Mouse (Mus musculus): ENCODE data around the gene Zic5. TPM values are rescaled to one million over a fixed set of nuclear protein-coding genes. Genes with fewer than 3 reads are reported as not detected.

Gene Zic5
- not detected in 2 replicates for polyA plus RNA-seq (2012; rRNA removed)

DNA sequence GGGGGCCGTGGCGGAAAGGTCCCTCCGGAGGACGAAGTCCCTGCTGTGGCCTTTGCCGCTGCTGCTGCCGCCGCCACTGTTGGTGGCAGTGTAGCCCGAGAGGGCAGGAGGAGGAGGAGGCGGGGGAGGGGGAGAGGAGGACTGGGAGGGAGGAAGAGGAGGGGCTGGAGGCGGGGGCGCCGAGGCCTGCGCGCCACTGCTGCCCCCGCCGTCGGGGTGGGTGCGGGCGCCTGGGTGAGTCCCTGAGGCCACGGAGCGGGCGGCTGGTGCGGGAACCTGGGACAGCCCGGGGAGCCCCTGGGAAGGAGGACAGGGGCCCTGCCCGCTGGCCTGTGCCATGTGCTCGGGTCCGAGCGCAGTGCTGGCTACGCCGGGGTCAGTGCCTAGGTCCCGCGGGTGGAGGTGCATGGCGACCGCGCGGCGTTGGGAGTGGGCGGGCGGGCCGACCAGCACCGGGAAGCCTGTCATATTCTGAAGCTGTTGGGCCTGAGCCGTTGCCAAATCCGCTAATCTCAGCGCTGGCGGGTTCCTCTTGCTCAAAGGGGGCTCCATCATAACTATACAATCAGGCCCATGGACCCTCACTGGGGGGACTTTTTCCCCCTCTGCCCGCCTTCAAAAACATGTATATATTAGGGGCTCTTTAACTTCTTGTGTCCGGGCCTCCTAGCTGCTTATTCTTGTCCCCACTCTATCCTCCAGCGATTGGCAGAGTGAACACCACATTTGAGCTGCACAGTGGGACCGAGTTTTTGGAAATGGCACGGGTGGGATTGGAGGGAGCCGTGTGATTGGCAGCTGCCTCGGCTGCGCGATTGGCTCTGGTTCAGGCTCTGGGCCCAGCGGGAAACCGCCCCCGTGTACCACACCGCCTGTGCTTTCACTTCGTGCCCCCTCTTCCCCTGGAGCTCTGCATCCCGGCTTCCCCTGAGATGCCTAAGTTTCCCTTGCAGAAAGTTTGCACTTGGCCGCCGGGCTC lies at the start of gene Zic5:
TSS of gene Zic5 (minus strand) at position 915 of the 979 bp plus-strand sequence.
- DNase-seq (ENCODE audit: low read depth, low spot score) = no peak

DNA sequence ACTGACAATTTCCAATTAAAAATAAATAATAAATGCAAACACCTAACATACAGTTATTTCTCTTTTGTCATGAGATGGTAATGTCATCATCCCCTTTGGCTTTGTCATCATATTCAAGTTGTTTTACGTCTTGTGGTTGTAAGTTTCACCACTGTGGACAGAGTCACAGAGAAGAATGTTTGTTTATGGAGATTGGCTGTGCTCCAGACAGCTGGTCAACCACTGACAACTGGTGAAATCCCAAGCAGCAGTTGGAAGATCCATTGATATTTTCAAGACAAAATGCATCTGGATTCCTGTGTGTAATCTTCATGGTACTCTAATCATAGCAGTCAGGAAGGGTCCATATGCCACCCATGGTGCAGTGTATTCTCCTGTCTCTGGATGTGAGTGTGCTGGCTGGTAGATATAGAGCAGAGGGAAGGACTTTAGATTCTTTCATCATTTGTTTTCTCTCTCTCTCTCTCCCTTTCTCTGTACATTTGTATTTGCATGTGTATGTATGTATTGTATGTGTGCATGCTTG lies 48.1 kb upstream of the Zic5 start:
- DNase-seq (ENCODE audit: low read depth, low spot score) = no peak
- 15% methylated on average over 1 of the region's 1 CpGs for WGBS

More for the DNA sequence above, at the start of gene Zic5:
- 2% methylated on average over 61 of the region's 62 CpGs for WGBS

DNA sequence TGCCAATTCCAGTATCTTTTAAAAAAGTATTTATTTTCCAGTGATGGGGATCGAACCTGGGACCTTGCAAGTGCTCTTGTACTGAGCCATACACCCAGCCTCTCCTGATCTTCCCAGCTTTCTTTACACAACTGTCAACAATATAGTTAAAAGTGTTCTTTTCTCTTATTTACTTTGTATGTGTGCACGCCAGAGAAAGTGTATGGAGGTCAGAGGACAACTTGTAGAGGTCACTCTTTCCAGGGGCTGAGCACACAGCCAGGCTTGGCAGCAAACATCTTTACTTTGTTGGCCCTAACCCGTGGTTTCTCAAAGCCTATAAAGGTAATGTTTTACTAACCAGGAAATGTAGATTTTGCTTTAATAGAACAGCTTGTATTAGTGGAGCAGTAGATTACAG lies 46.0 kb upstream of the Zic5 start:
- no peak for DNase-seq (ENCODE audit: low read depth, low spot score)
- 26% methylated on average over 3 of the region's 3 CpGs for WGBS

DNA sequence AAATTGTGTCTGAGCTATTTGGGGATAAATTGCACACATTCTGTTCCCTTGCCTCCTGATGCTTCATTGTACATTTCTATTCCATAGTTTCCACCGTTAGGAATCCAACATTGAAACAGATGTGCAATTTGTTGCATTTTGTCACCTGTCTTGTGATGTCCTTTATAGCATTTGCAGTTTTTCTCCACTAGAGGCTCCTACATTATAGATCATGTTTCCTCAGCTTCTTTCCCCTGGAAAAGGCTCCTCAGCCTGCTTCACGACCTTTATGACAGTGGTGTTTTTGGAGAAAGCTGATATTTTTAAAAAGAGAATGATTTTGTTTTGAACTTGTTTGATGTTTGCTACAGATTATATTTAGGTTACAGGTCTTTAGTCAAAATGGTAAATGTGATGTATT lies 43.6 kb upstream of the Zic5 start:
- 8% methylated on average over 2 of the region's 2 CpGs for WGBS

DNA sequence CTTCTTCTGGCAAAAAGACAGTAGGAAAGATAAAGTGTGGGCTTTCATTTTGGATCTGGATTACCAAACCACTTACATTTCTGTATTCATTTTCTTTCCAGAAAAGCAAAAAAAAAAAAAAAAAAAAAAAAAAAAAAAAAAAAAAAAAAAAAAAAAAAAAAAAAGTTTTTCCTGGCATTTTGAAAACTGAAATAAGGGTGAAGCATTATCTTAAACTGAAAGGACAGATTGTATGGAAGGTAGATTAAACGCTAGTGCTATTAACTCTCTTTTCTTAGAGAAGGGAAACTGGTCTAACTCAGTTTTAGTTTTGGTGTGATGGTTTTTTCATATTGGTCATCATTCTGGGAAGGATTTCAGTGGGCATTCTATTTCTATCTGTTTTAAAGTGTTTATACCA lies 26.5 kb upstream of the Zic5 start:
- 72% methylated on average over 1 of the region's 1 CpGs for WGBS
- DNase-seq (ENCODE audit: low read depth, low spot score) = no peak

More for the DNA sequence above, 43.6 kb upstream of the Zic5 start:
- no peak for DNase-seq (ENCODE audit: low read depth, low spot score)

DNA sequence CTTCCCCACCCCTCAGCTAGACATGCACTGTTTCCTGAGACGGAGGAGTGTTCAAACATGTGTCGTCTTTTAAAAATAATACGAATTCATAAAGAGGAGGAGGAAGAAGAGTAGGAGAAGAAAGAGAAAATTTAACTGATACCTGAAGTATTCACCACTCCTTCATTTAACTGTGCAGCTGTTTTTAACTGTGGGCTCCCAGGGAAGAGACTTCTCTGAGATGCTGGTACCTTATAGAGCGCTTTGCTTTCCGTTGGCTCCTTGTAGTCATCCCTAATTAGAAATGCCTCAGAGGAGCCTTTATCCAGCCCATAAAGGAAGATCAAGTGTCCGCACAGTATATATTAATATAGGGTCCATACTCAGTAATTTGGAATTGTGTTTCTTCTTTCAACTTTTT lies 26.0 kb upstream of the Zic5 start:
- DNase-seq (ENCODE audit: low read depth, low spot score) = no peak
- 72% methylated on average over 6 of the region's 6 CpGs for WGBS

DNA sequence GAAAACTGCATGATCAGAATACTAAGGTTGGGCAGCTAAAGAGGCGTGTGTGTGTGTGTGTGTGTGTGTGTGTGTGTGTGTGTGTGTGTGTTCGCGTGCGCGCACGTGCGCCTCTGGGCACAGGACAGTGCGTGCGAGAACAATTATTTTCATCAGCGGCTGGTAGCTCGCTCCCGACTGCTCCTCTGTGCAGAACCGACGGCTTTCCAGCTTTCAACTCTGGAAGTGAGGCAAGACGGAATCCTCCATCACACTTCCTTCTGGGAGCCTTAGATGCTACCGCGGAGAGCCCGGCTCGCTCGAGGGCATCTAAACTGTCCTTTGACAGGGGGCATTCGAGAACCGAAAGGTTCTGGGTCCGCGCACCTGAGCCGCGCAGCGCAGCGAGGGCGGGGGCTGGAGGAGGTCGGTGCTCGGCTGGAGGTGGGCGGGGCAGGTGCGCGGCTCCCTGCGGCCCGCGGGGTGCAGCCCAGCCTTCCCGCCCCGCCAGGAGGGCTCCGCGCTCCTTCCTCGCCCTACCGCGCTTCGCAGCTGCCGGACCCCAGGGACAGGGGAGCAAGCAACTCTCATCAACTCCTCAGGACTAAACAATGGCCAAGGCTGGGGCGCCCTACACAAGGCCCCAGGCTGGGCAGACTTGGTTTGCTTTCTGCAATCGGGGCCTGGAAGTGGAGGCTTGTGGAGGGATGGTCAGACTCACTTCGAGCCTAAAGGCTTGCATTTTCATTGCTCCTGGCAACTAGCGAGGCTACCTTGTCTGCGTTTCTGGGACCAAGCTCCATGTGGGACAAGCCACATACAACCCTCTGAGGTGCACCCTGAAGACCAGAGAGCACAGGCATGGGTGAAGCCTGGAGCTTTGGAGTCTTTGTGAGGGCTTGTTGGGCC lies 25.2 kb upstream of the Zic5 start, which contains the start of gene Gm10837:
TSS of gene Gm10837 (plus strand) at position 146 of the 888 bp plus-strand sequence.
- 1% methylated on average over 51 of the region's 51 CpGs for WGBS
- DNase-seq (ENCODE audit: low read depth, low spot score) = no peak

DNA sequence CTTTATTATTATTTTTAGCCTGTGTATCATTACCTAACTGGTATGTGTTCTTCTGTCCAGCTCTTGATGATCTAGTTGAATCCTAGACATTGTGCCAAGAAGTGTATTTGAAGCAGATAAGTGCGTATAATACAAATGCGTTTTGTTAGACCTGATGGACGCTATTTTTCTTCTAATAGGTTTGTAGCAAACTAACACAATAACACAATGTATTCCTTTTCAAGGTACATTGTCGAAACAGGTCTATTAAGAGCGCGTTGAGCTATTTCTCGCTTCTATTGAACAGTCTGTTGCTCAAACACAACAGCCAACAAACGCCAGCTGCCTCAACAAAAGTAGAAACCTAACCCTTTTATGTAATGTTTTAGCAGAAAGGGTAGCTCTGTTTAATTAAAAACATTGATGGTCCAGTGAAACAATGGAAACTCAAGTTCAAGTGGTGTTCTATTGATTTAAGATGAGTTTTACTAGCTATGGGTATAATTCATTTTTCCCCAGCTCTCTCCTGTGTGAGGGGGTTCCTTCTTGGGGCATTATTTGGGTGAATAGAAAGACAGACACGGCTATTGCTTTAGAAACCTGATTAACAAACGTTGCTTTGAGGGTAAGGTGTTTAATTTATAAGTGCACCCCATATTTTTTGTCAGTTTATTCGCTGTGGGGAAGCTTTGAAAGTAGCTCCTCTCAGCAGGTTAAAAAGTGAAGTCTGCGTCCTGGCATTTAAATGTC lies 24.4 kb upstream of the Zic5 start:
- WGBS = 12% methylated on average over 12 of the region's 12 CpGs

DNA sequence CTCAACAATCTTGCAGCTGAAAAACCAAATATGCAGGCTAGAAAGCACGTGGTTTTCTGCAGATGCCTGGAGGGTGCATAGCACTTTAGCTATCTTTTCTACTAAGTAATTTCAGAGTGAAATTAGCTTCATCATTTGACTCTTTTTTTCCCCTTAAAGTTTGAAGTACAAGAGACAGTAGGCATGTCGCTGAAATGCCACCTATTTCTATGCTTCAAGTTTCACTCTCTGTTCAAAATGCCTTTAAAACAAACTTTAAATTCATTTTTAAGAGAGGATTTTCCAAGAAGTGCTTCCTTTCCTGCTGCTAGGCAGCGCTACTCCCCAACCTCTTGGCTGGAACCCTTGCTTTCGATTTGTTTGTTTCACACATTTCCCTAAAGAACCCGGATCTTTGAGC lies 23.6 kb upstream of the Zic5 start:
- DNase-seq (ENCODE audit: low read depth, low spot score) = no peak
- 3% methylated on average over 5 of the region's 5 CpGs for WGBS

More for the DNA sequence above, 24.4 kb upstream of the Zic5 start:
- DNase-seq (ENCODE audit: low read depth, low spot score) = no peak

DNA sequence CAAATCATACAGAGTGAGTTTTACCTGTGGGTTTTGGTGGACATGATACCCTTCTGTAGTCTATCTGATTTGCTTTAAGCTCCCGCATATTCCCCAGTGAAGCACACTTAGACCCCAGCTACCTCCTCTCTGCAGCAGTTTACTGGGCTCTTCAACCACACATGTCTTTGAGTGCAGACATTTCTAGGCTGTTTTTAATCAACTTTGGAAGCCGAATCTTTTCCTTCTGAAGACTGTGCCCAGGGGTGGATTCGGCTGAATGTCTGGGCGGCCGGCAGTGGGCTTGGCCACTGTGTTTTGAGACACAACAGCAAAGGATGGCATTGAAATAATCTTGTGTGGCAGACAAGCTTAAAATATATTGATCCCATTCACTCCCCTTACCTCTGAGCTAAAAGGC lies 21.9 kb upstream of the Zic5 start:
- DNase-seq (ENCODE audit: low read depth, low spot score) = no peak
- 10% methylated on average over 5 of the region's 5 CpGs for WGBS

DNA sequence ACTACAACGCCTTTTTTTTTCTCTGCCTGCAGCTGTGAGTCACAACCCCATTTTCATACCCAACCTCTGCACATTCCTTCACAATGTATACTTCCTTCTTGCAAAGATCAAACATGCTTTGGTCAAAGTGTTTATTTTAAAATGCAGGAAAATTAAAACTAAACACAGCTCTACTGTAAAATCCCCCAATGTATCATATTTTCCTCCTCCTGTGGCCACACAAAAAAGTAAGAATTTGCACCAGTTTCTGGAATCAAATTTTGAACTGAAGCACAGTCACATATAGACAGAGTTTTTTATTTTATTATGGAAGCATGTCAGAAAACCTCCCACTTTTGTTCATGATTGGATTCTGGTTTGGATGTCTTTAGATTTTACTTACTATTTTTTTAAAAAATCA lies 21.1 kb upstream of the Zic5 start:
- 6% methylated on average over 1 of the region's 1 CpGs for WGBS
- DNase-seq (ENCODE audit: low read depth, low spot score) = no peak

DNA sequence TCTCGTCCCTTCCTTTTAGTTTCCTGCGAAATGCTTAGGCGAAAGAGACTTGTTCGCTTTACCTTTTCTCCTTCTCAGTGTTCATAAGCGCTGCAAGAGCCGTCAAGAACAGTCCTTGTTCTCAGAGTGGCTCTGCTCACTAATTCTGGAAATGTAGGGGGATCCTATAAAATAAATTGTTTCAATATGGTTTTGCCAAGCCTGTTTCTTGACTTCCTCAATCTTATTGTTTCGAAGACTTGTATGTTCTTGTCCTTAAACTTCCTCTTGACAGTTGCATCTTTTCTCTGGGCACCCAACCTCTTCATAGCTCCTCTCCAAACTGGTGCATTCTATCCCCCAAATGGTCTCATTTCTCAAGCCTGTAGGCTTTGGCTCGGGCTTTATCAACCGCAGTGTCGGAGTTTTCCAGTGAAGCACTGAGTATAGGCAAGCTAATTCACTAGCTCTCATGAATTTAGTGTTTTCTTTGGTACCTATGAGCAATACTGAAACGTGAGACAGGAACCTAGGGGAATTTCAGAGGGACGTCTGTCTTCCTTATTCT lies 20.2 kb upstream of the Zic5 start:
- 9% methylated on average over 12 of the region's 12 CpGs for WGBS
- DNase-seq (ENCODE audit: low read depth, low spot score) = no peak

DNA sequence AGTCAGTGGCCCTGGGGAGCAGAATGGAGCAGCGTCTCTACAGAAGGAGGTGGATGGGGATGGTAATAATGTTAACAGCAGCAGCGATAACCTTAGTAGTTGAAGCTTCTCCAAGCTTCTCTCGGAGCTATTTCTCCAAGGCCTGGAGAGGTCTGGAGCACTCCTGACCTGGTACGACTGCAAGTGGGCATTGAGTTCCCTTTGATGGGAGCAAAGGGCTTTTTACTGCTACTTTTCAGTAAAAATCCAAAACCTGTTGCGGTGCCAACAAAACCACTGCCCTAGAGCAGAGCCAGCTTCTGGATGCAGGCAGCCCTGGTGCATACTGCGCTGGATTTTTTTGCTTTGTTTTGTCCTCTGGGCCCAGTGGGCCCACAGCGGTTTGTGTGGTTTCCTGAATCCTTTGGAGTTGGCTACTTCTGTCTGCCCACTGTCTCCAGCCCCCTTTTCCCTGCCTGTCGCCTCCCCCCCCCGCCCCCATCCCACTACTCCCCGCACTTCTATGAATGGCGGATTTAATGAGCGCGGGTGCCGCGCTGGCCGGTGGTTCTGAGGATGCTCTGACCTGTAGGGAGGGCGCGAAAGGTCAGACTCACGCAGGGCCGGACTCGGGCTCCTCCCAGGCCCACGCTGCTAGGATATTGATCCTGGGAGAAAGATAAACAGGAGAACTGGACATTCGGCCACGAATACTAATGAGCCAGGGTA lies 19.5 kb upstream of the Zic5 start:
- DNase-seq (ENCODE audit: low read depth, low spot score) = no peak
- WGBS = 4% methylated on average over 24 of the region's 24 CpGs

DNA sequence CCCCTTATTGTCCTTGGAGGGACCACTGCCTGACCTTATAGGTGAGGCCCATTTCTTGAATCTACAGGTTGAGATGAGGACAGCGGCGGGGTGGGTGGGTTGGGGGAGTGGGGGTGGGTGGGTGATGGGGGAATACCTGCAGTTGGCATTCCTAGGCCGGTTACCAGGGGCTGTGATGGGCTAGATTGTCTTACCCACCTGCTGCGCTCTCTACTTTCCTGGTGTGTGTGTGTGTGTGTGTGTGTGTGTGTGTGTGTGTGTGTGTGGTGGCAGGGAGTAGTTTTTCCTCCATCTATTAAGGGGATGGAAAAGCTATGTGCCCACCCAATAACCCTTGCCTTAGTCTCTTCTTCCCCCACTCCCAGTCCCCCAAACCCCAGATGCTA lies 19.0 kb upstream of the Zic5 start:
- 7% methylated on average over 4 of the region's 4 CpGs for WGBS
- no peak for DNase-seq (ENCODE audit: low read depth, low spot score)

DNA sequence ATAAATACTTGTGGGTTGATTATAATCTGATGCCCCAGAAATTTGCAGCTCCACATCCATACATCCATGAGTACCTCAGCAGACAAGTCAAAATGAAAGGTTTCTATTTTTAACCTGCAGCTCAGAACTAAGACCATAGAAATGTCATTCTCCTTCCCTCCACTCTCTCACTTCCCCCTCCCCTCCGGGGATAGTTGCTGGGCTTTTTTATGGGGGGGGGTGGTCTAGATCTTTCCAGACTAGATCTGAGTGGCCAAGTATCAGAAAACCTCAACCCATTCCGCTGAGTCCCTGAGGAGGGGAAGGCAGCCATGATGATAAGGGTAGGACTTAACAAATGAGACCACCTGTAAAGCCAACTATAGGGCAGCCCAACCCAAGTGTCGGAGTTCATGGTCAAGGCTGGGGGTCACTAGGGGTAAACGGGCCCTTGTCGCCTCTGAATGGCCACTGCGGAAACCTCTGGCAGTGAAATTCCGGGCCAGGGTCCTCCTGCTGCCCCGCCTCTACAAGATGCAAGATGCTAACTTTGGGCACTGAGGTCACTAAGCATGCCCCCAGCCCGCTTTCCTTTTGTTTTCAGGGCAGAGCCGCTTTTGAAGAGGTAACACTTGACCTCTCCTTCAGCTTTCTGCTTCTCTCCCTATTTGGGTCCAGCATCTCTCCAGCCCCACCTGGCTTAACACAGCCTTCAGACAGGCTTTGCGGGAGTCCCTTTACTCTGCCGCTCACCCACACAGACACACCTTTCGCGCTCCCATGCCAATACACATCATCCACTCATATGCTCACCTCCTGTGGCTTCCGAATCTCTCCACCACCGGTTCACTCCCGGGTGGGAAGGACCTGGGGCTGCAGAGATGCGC lies 18.3 kb upstream of the Zic5 start:
- WGBS = 4% methylated on average over 18 of the region's 18 CpGs
- DNase-seq (ENCODE audit: low read depth, low spot score) = no peak

DNA sequence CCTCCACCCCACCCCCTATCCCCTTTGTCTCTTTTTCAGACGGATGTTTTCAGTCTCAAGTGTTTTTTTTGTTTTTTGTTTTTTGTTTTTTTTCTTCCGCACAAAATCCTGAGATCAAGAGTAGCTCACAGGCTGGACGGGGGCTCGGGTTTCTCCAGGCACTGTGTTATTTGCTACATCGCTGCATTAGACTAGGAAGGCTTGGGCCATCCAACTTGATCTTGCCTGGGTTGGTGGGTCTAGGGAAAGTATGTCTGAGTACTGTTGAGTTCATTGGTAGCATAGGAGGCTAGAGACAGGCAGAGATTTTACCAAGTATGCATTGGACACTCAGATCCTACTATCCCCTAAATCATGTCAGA lies 17.5 kb upstream of the Zic5 start:
- no peak for DNase-seq (ENCODE audit: low read depth, low spot score)
- WGBS = 8% methylated on average over 5 of the region's 5 CpGs

DNA sequence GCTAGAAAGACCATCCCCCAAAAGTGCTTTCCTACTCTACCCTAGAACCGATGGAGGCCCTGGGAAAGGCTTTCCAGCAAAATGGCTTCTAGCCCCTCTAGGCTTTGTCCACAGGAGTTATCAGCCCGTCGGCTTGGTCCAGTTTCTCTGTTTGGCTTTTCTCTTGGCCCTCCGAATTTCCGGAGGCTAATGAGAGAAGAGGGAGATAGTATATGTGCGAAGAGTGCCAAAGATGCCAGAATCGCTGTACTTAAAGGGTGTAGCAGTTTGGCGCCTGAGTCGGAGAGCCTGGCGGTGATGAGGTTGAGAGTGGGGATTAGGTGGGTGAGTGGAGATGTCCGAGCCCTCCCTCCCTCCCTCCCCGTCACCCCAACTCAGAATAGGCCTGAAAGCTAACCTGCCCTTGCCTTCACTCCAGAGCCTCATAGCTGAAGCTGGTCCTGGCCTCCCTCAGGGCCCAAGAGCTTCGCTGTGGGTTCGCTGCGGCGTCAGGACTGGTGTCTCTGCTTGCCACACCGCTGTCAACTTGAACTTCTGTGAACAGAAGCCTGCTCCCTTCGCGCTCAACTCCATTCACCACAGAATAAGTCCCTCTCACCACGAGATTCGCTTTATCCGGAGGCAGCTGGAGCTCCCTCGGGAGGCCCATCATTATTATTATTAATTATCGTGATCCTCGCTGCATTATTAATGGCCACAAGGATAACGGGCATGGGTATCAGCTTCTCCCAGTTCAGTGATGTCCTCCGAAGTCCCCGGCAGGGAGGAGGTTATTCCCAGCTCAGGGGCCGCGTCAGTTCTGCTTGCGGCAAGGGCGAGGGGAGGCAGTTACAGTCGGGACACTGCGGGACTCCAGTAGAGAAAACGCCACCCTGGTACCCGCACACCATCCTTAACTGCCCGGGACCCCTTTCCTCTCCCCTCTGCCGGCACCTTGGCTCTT lies 16.9 kb upstream of the Zic5 start:
- 6% methylated on average over 38 of the region's 38 CpGs for WGBS
- DNase-seq (ENCODE audit: low read depth, low spot score) = no peak

All from large intestine, adult 2 months (tissue).